In the genomic region with DNA sequence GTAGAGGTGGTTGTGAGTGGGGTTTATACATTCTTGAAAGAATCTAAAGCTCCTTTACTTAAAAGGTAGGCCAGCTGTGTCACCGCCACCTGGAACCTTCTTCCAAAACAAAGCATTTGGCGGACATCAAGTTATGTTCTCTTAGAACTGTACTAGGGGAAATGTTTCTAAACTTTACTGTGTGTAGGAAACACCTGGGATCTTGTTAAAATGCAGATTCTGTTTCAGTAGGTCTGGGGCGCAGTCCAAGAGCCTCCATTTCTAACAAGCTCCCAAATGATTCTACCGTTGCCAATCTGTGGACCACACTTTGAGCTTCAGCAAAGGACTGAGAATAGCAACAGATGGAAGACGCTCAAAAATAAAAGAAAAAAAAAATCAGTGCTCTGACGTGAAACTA, we compare ENCODE assay signal across 23 mouse cellular contexts.
DNase-seq lines count a peak whose midpoint lies in the region; ATAC-seq and TF ChIP-seq lines count a peak whose summit lies in the region.
"Had no signal": no experiment of that assay in that cellular context is flagged by ENCODE, and none has a peak within 500 bp of the region (broad histone marks: within the 10 kb centered on the region; RNA-seq: fewer than 3 reads in every experiment).

No protein-coding gene starts in this region.

- H3K36me3 ChIP-seq in heart, adult 2 months (ENCODE audit: control insufficient read depth, insufficient read depth, low read length), result no peaks in the 10 kb centered on the region
- no peaks in the 10 kb centered on the region for H3K36me3 ChIP-seq in limb, embryonic 12.5 days
- H3K36me3 ChIP-seq in limb, embryonic 10.5 days, result no peaks in the 10 kb centered on the region
- H3K36me3 ChIP-seq: forebrain, embryonic 10.5 days; heart, embryonic 15.5 days; hindbrain, embryonic 13.5 days; lung, embryonic 15.5 days; midbrain, embryonic 15.5 days; neural tube, embryonic 12.5 days had no signal

- H3K4me1 ChIP-seq in heart, adult 2 months (ENCODE audit: control insufficient read depth, insufficient read depth, low read length), result no peaks in the 10 kb centered on the region
- peaks cover 10% of the 10 kb centered on the region for H3K4me1 ChIP-seq in limb, embryonic 12.5 days (replicated peaks)
- H3K4me1 ChIP-seq in limb, embryonic 10.5 days, result peaks cover 10% of the 10 kb centered on the region
- no peaks in the 10 kb centered on the region for H3K4me1 ChIP-seq in cerebellum, adult 2 months (ENCODE audit: control insufficient read depth, insufficient read depth, low read length)
- H3K4me1 ChIP-seq: heart, embryonic 15.5 days; hindbrain, embryonic 13.5 days; lung, embryonic 15.5 days; megakaryocyte, embryonic 14.5 days; midbrain, embryonic 15.5 days; neural tube, embryonic 12.5 days had no signal

- no peak for TF ChIP-seq POLR2A in heart, adult 2 months (IDR thresholded peaks at IDR 0.05; ENCODE audit: insufficient read depth, low read depth, low read length)
- no peak for TF ChIP-seq POLR2A in cerebellum, adult 2 months (IDR thresholded peaks at IDR 0.05; ENCODE audit: borderline replicate concordance, insufficient read depth, low read length)

- no peaks in the 10 kb centered on the region for H3K79me2 ChIP-seq in heart, adult 2 months (replicated peaks; ENCODE audit: control insufficient read depth, insufficient read depth, low read length)

- H3K9me3 ChIP-seq in limb, embryonic 12.5 days, result no peaks in the 10 kb centered on the region
- no peaks in the 10 kb centered on the region for H3K9me3 ChIP-seq in limb, embryonic 10.5 days (replicated peaks)
- H3K9me3 ChIP-seq: forebrain, embryonic 10.5 days; heart, embryonic 15.5 days; hindbrain, embryonic 13.5 days; lung, embryonic 15.5 days; midbrain, embryonic 15.5 days; neural tube, embryonic 12.5 days had no signal

- intact Hi-C loops in heart, adult 2 months (cut with DNase I), result no loop called here

- TF ChIP-seq EP300 in heart, adult 2 months (IDR thresholded peaks at IDR 0.05; ENCODE audit: insufficient read depth, low read depth, low read length), result no peak

- TF ChIP-seq CTCF in heart, adult 2 months (IDR thresholded peaks at IDR 0.05), result no peak
- TF ChIP-seq CTCF in cerebellum, adult 2 months (IDR thresholded peaks at IDR 0.05; ENCODE audit: borderline replicate concordance, insufficient read depth, low read depth, low read length), result no peak

- no peak overlapping the region for H3K4me2 ChIP-seq in limb, embryonic 12.5 days
- H3K4me2 ChIP-seq: heart, embryonic 15.5 days; hindbrain, embryonic 13.5 days; lung, embryonic 15.5 days; midbrain, embryonic 15.5 days; neural tube, embryonic 12.5 days had no signal

- peak; percentile 27 for DNase-seq in heart, adult 11 months
- DNase-seq in heart, adult 2 months, result no peak
- no peak for DNase-seq in limb, embryonic 10.5 days (ENCODE audit: low spot score)
- DNase-seq in brain, adult 2 months (ENCODE audit: low read depth, low spot score), result peak; percentile 66
- peak; percentile 15 for DNase-seq in right cerebral cortex, postnatal 25 days
- DNase-seq in cerebellum, adult 2 months, result no peak
- DNase-seq: adrenal gland, postnatal 25 days; cerebellum, adult 9-11 months; forebrain, postnatal 0 days; gastrocnemius, postnatal 36 days; heart, postnatal 36 days; kidney, adult 11 months; kidney, postnatal 4 days; lung, postnatal 36 days had no signal

- no peak overlapping the region for H3K4me3 ChIP-seq in heart, adult 2 months
- H3K4me3 ChIP-seq in limb, embryonic 12.5 days (replicated peaks), result no peak overlapping the region
- H3K4me3 ChIP-seq in limb, embryonic 10.5 days, result no peak overlapping the region
- H3K4me3 ChIP-seq in cerebellum, adult 2 months (replicated peaks; ENCODE audit: insufficient read depth, low read depth, low read length), result no peak overlapping the region
- H3K4me3 ChIP-seq: forebrain, embryonic 10.5 days; heart, embryonic 15.5 days; hindbrain, embryonic 13.5 days; lung, embryonic 15.5 days; megakaryocyte, embryonic 14.5 days; midbrain, embryonic 15.5 days; neural tube, embryonic 12.5 days had no signal

- no peak overlapping the region for H3K27ac ChIP-seq in heart, adult 2 months
- peak overlapping the region; percentile 31; the same call in 1 of the 2 replicates for H3K27ac ChIP-seq in limb, embryonic 12.5 days
- no peak overlapping the region for H3K27ac ChIP-seq in limb, embryonic 10.5 days
- no peak overlapping the region for H3K27ac ChIP-seq in cerebellum, adult 2 months (ENCODE audit: insufficient read depth, low read length)
- H3K27ac ChIP-seq: forebrain, embryonic 10.5 days; heart, embryonic 15.5 days; hindbrain, embryonic 13.5 days; liver, embryonic 14.5 days; lung, embryonic 15.5 days; midbrain, embryonic 15.5 days; neural tube, embryonic 12.5 days had no signal

- H3K9ac ChIP-seq in heart, adult 2 months (ENCODE audit: low read depth, low read length), result no peak overlapping the region
- H3K9ac ChIP-seq in limb, embryonic 12.5 days (replicated peaks), result no peak overlapping the region
- H3K9ac ChIP-seq: forebrain, postnatal 0 days; heart, embryonic 15.5 days; hindbrain, embryonic 13.5 days; liver, embryonic 14.5 days; lung, embryonic 15.5 days; midbrain, embryonic 15.5 days; neural tube, embryonic 12.5 days had no signal

- H3K27me3 ChIP-seq in heart, adult 2 months (ENCODE audit: control insufficient read depth, insufficient read depth, low read length), result no peaks in the 10 kb centered on the region
- no peaks in the 10 kb centered on the region for H3K27me3 ChIP-seq in limb, embryonic 12.5 days
- no peaks in the 10 kb centered on the region for H3K27me3 ChIP-seq in limb, embryonic 10.5 days (ENCODE audit: low read depth, poor library complexity, severe bottlenecking)
- no peaks in the 10 kb centered on the region for H3K27me3 ChIP-seq in cerebellum, adult 2 months (ENCODE audit: control insufficient read depth, insufficient read depth, low read length)
- H3K27me3 ChIP-seq: heart, embryonic 15.5 days; hindbrain, embryonic 13.5 days; lung, embryonic 15.5 days; megakaryocyte, embryonic 14.5 days; midbrain, embryonic 15.5 days; neural tube, embryonic 12.5 days had no signal

- WGBS in heart, adult 2 months, result 84% methylated on average over 6 of the region's 6 CpGs
- WGBS in limb, embryonic 12.5 days, result 74% methylated on average over 6 of the region's 6 CpGs
- 93% methylated on average over 6 of the region's 6 CpGs for WGBS in limb, embryonic 10.5 days
- 57% methylated on average over 6 of the region's 6 CpGs for WGBS in cerebellum, adult 2 months

- no peak for ATAC-seq in limb, embryonic 12.5 days (ENCODE audit: insufficient number of reproducible peaks, insufficient read depth, low FRiP score, low TSS enrichment, low read depth)
- ATAC-seq: forebrain, postnatal 0 days; midbrain, embryonic 15.5 days had no signal

Comparison
In these comparisons a context has a peak if more than half of its experiments do, and no peak if none do; other contexts are left out.
1. DNase-seq: peak in heart, adult 11 months (single experiment), brain, adult 2 months (single experiment) and right cerebral cortex, postnatal 25 days (single experiment); none in heart, adult 2 months (0 of 2), limb, embryonic 10.5 days (single experiment) and cerebellum, adult 2 months (0 of 2).